Comparison of ENCODE assay signal across 16 mouse cellular contexts in genomic region chr9:50753947-50754346, GRCm38 (mm10). TPM values are rescaled to one million over a fixed set of nuclear protein-coding genes. Genes with fewer than 3 reads are reported as not detected.
A peak's percentile ranks its signal among the peaks of the same experiment; 100 is the strongest.
DNase-seq lines count a peak whose midpoint lies in the region; ATAC-seq and TF ChIP-seq lines count a peak whose summit lies in the region.
"Had no signal": no experiment of that assay in that cellular context is flagged by ENCODE, and none has a peak within 500 bp of the region (broad histone marks: within the 10 kb centered on the region; RNA-seq: fewer than 3 reads in every experiment).

No protein-coding gene starts in this region.

- DNase-seq in kidney, postnatal 0 days (ENCODE audit: low spot score): no peak
- no peak for DNase-seq in kidney, adult 9 months
- DNase-seq in brain, adult 2 months (ENCODE audit: low read depth, low spot score): peak; percentile 90
- DNase-seq in intestine, embryonic 14.5 days (ENCODE audit: low spot score): no peak
- no peak for DNase-seq in cerebellum, postnatal 10 days
- DNase-seq in left cerebral cortex, postnatal 4 days: no peak
- DNase-seq: cerebellum, adult 9-11 months; layer of hippocampus, postnatal 36 days; liver, postnatal 0 days; right cerebral cortex, postnatal 4 days; thymus, adult 2 months had no signal

- no peak for TF ChIP-seq CTCF in kidney, postnatal 0 days (IDR thresholded peaks at IDR 0.05; ENCODE audit: low read depth)
- no peak for TF ChIP-seq CTCF in cortical plate, adult 2 months (IDR thresholded peaks at IDR 0.05; ENCODE audit: extremely low read depth, insufficient read depth, low read length)

- H3K4me2 ChIP-seq in kidney, postnatal 0 days (ENCODE audit: low read length): peak overlapping the region; percentile 35
- H3K4me2 ChIP-seq in intestine, embryonic 14.5 days (ENCODE audit: low read length): peak overlapping the region; percentile 18
- H3K4me2 ChIP-seq in neural tube, embryonic 15.5 days: no peak overlapping the region
- H3K4me2 ChIP-seq: hindbrain, embryonic 13.5 days; midbrain, embryonic 15.5 days had no signal

- no peak overlapping the region; the same call in 1 of the 2 replicates for H3K4me3 ChIP-seq in kidney, postnatal 0 days (replicated peaks; ENCODE audit: low read depth, low read length)
- peak overlapping the region; percentile 43 for H3K4me3 ChIP-seq in cortical plate, adult 2 months (ENCODE audit: insufficient read depth, low read length)
- no peak overlapping the region for H3K4me3 ChIP-seq in intestine, embryonic 14.5 days (ENCODE audit: low read depth, low read length)
- no peak overlapping the region for H3K4me3 ChIP-seq in neural tube, embryonic 15.5 days (replicated peaks)
- H3K4me3 ChIP-seq: hindbrain, embryonic 13.5 days; midbrain, embryonic 15.5 days had no signal

- intact Hi-C loops in left cerebral cortex, postnatal 4 days (cut with DNase I): no loop called here

- no peaks in the 10 kb centered on the region for H3K9me3 ChIP-seq in kidney, postnatal 0 days (replicated peaks; ENCODE audit: low read length)
- H3K9me3 ChIP-seq in intestine, embryonic 14.5 days (ENCODE audit: control insufficient read depth, low read length): no peaks in the 10 kb centered on the region
- no peaks in the 10 kb centered on the region for H3K9me3 ChIP-seq in neural tube, embryonic 15.5 days (replicated peaks)
- H3K9me3 ChIP-seq: hindbrain, embryonic 13.5 days; midbrain, embryonic 15.5 days had no signal

- 59% methylated on average over 7 of the region's 7 CpGs for WGBS in kidney, postnatal 0 days
- WGBS in intestine, embryonic 14.5 days: 44% methylated on average over 7 of the region's 7 CpGs
- WGBS in neural tube, embryonic 15.5 days: 76% methylated on average over 7 of the region's 7 CpGs

- H3K27me3 ChIP-seq in kidney, postnatal 0 days (ENCODE audit: insufficient read depth, low read length): no peaks in the 10 kb centered on the region
- H3K27me3 ChIP-seq in intestine, embryonic 14.5 days (replicated peaks; ENCODE audit: control insufficient read depth, insufficient read depth, low read length): no peaks in the 10 kb centered on the region
- no peaks in the 10 kb centered on the region for H3K27me3 ChIP-seq in neural tube, embryonic 15.5 days (replicated peaks)
- H3K27me3 ChIP-seq: midbrain, embryonic 15.5 days had no signal

- H3K36me3 ChIP-seq in kidney, postnatal 0 days (ENCODE audit: insufficient read depth, low read length): no peaks in the 10 kb centered on the region
- no peaks in the 10 kb centered on the region for H3K36me3 ChIP-seq in intestine, embryonic 14.5 days (ENCODE audit: control insufficient read depth, insufficient read depth, low read length)
- H3K36me3 ChIP-seq in neural tube, embryonic 15.5 days: no peaks in the 10 kb centered on the region
- H3K36me3 ChIP-seq: hindbrain, embryonic 13.5 days; midbrain, embryonic 15.5 days had no signal

- 0 out of 2 replicates have a peak, but pooled peaks have one; percentile 34 for TF ChIP-seq POLR2A in cortical plate, adult 2 months (IDR thresholded peaks at IDR 0.05; ENCODE audit: extremely low read depth, insufficient read depth, low read length)

- H3K9ac ChIP-seq in kidney, postnatal 0 days (ENCODE audit: low read depth, low read length): no peak overlapping the region
- no peak overlapping the region for H3K9ac ChIP-seq in intestine, embryonic 14.5 days (ENCODE audit: low read length)
- no peak overlapping the region for H3K9ac ChIP-seq in neural tube, embryonic 15.5 days (replicated peaks)
- H3K9ac ChIP-seq: hindbrain, embryonic 13.5 days; liver, postnatal 0 days; midbrain, embryonic 15.5 days had no signal

- H3K4me1 ChIP-seq in kidney, postnatal 0 days (replicated peaks; ENCODE audit: insufficient read depth, low read length): peaks cover 17% of the 10 kb centered on the region
- H3K4me1 ChIP-seq in cortical plate, adult 2 months (ENCODE audit: control insufficient read depth, insufficient read depth, low read length): peaks cover 4% of the 10 kb centered on the region; the same call in 1 of the 2 replicates
- no peaks in the 10 kb centered on the region; the same call in 1 of the 2 replicates for H3K4me1 ChIP-seq in intestine, embryonic 14.5 days (replicated peaks; ENCODE audit: control insufficient read depth, insufficient read depth, low read length)
- peaks cover 6% of the 10 kb centered on the region; the same call in 1 of the 2 replicates for H3K4me1 ChIP-seq in neural tube, embryonic 15.5 days
- H3K4me1 ChIP-seq: hindbrain, embryonic 13.5 days; midbrain, embryonic 15.5 days had no signal

- no peak overlapping the region for H3K27ac ChIP-seq in kidney, postnatal 0 days
- peak overlapping the region; percentile 89 for H3K27ac ChIP-seq in cortical plate, adult 2 months (ENCODE audit: insufficient read depth, low read length)
- H3K27ac ChIP-seq in intestine, embryonic 14.5 days (ENCODE audit: low read depth): no peak overlapping the region
- no peak overlapping the region for H3K27ac ChIP-seq in neural tube, embryonic 15.5 days (replicated peaks)
- H3K27ac ChIP-seq: hindbrain, embryonic 13.5 days; midbrain, embryonic 15.5 days had no signal

- ATAC-seq in kidney, postnatal 0 days (replicated peaks; ENCODE audit: low FRiP score, low read depth): no peak
- ATAC-seq in intestine, embryonic 14.5 days (replicated peaks; ENCODE audit: low FRiP score, low TSS enrichment, low read depth): no peak
- no peak for ATAC-seq in neural tube, embryonic 15.5 days (ENCODE audit: low FRiP score)
- ATAC-seq: liver, postnatal 0 days; midbrain, embryonic 15.5 days had no signal

RNA-seq across cellular contexts. Expression of gene Hspb2, which starts 1.8 kb away (rescaled TPM):
- 5.5 and 7.4 TPM in 2 replicates for polyA plus RNA-seq in kidney, postnatal 0 days (2015; fragmentation: Nextera tagmentation; extraction: Ambion mirVana)
- 3.8 and 4.9 TPM in 2 replicates for polyA plus RNA-seq in cortical plate, adult 2 months (2012; rRNA removed)
- polyA plus RNA-seq in intestine, embryonic 14.5 days (2014; fragmentation: Nextera tagmentation; extraction: Ambion mirVana): 2.1 and 4.0 TPM in 2 replicates
- 4.9 and 6.6 TPM in 2 replicates for polyA plus RNA-seq in neural tube, embryonic 15.5 days (2015; fragmentation: Nextera tagmentation; extraction: Ambion mirVana)
- 1 to 10 TPM; 1.0 to 1.3 TPM for total RNA-seq in left cerebral cortex, postnatal 4 days (2021)
- polyA plus RNA-seq: neural tube, embryonic 14.5 days had no signal

RNA-seq across cellular contexts. Expression of gene Cryab, which starts 2.8 kb away (rescaled TPM):
- polyA plus RNA-seq in kidney, postnatal 0 days (2015; fragmentation: Nextera tagmentation; extraction: Ambion mirVana): 198 and 233 TPM in 2 replicates
- polyA plus RNA-seq in cortical plate, adult 2 months (2012; rRNA removed): 267 and 331 TPM in 2 replicates
- polyA plus RNA-seq in intestine, embryonic 14.5 days (2014; fragmentation: Nextera tagmentation; extraction: Ambion mirVana): 41.5 and 44.4 TPM in 2 replicates
- 24.7 and 28.2 TPM in 2 replicates for polyA plus RNA-seq in neural tube, embryonic 15.5 days (2015; fragmentation: Nextera tagmentation; extraction: Ambion mirVana)
- total RNA-seq in left cerebral cortex, postnatal 4 days (2021): 10 to 100 TPM; 39.1 to 40.9 TPM

RNA-seq across cellular contexts. Expression of gene 2310030G06Rik, which starts 7.6 kb away (rescaled TPM):
- polyA plus RNA-seq in kidney, postnatal 0 days (2015; fragmentation: Nextera tagmentation; extraction: Ambion mirVana): 26.8 and 27.1 TPM in 2 replicates
- polyA plus RNA-seq in cortical plate, adult 2 months (2012; rRNA removed): 2.7 and 3.7 TPM in 2 replicates
- 10.3 and 12.7 TPM in 2 replicates for polyA plus RNA-seq in intestine, embryonic 14.5 days (2014; fragmentation: Nextera tagmentation; extraction: Ambion mirVana)
- polyA plus RNA-seq in neural tube, embryonic 15.5 days (2015; fragmentation: Nextera tagmentation; extraction: Ambion mirVana): 2.3 and 3.3 TPM in 2 replicates
- total RNA-seq in left cerebral cortex, postnatal 4 days (2021): 1 to 10 TPM; 1.8 to 2.0 TPM

RNA-seq across cellular contexts. Expression of gene Fdxacb1, which starts 14.1 kb away (rescaled TPM):
- polyA plus RNA-seq in kidney, postnatal 0 days (2015; fragmentation: Nextera tagmentation; extraction: Ambion mirVana): 7.9 and 9.3 TPM in 2 replicates
- polyA plus RNA-seq in cortical plate, adult 2 months (2012; rRNA removed): 6.6 and 7.9 TPM in 2 replicates
- polyA plus RNA-seq in intestine, embryonic 14.5 days (2014; fragmentation: Nextera tagmentation; extraction: Ambion mirVana): 13.5 and 15.4 TPM in 2 replicates
- polyA plus RNA-seq in neural tube, embryonic 15.5 days (2015; fragmentation: Nextera tagmentation; extraction: Ambion mirVana): 9.0 and 10.8 TPM in 2 replicates
- 1 to 10 TPM; 5.9 to 8.3 TPM for total RNA-seq in left cerebral cortex, postnatal 4 days (2021)

RNA-seq across cellular contexts. Expression of gene Dixdc1, which starts 14.6 kb away (rescaled TPM):
- 7.3 and 7.5 TPM in 2 replicates for polyA plus RNA-seq in kidney, postnatal 0 days (2015; fragmentation: Nextera tagmentation; extraction: Ambion mirVana)
- polyA plus RNA-seq in cortical plate, adult 2 months (2012; rRNA removed): 47.0 and 47.2 TPM in 2 replicates
- polyA plus RNA-seq in intestine, embryonic 14.5 days (2014; fragmentation: Nextera tagmentation; extraction: Ambion mirVana): 7.7 and 8.6 TPM in 2 replicates
- 28.3 and 30.4 TPM in 2 replicates for polyA plus RNA-seq in neural tube, embryonic 15.5 days (2015; fragmentation: Nextera tagmentation; extraction: Ambion mirVana)
- total RNA-seq in left cerebral cortex, postnatal 4 days (2021): 10 to 100 TPM; 65.3 to 66.0 TPM
